Mouse (Mus musculus) brain, embryonic 18.5 days (tissue): Measurements from ENCODE around the gene Ier2.
"Not testable (repeated sequence)": the region's sequence is repeated elsewhere in the genome, so short reads cannot be mapped to it uniquely, and the experiment has no call there.

Experiments
- DNase-seq: peaks from one replicate; pipeline ENCODE4 v3.0.0-alpha.2; 2012; ENCODE audit warnings: low read depth, low spot score

Ier2 gene

DNA sequence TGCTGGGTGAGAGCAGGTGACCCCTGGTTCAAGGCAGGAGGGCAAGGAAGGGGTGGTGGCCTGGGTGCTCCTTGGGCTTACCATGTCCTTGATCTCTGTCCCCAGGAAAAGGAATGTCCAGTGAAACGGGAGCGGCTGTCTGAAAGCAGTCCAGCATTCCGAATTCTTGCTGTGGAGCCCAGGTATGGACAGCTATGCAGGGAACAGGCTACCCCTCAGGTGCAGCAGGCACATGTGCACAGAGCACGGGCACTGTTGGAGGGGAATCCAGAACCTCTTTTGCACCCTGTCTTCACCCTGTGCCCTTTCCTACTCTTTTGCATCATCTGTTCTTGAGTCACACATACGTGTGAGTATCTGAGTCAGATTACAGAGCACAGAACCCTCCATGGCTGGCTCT lies 35.6 kb upstream of the Ier2 start:
- no peak for DNase-seq

DNA sequence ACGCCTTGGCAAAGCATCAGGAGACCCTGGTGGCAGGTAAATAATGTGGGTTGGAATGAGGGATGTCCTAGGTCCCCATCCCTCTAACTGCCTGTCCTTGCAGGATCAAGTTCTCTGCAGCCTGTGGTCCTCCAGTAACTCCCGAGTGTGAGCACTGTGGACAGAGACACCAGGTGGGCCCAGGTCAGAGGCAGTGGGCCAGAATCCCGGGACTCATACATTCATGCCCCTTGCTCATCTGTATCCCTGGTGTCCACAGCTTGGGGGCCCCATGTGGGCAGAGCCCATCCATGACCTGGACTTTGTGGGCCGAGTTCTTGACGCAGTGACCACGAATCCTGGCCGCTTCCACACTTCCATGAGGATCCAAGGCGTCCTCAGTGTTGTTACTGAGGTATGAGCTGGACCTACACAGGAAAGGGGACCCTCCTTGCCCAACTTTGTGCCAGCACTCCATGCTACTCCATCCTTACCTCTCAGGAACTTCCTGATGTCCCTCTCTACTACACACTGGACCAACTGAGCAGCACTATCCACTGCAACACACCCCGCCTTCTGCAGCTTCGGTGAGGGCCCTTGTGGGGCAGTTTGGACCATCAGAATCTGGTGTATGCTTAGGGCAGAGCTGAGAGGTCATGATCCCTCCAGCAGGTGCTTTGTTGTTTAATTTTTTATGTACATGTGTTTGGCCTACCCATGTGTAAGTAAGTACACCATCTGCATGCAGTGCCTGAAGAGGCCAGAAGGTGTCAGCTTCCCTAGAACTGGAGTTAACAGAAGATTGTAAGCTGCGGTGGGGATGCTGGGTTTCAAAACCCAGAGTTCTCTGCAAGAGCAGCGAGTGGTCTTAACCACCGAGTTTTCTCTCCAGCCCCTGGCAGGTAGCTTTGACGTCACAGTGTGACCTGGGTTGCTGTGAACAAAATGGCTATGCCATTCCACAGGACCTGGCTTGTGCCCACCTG lies 34.8 kb upstream of the Ier2 start:
- no peak for DNase-seq

DNA sequence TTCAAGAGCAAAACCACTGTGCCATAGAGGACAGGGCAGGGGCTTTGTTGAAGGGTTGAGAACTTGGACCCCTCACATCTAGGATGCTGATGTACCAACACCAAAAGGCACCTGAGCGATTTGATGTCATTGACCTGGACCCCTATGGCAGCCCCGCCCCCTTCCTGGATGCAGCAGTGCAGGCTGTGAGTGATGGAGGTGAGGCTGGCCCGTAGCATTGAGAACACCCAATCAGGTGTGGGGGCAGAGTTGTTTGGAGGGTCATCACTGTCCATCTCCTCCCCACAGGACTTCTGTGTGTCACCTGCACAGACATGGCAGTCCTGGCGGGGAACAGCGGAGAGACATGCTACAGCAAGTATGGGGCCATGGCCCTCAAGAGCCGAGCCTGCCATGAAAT lies 32.5 kb upstream of the Ier2 start:
- DNase-seq: no peak

DNA sequence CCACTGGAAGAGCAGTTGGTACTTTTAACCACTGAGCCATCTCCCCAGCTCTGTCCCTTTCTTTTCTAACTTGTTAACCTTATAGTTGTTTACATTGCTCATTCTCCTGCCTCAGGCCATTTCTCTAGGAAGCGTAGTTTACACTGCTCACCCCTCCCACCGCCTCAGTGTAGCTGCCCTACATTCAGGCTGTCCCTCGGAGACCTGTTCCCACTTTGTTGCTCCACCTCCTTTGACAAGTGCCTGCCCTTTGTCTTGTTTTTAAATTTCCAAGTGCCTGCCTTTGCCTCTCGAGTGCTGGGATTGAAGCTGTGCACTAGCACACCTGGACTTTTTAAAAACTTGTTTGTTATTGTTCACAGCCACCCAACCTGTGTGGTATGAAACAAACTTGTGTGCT lies 30.7 kb upstream of the Ier2 start:
- DNase-seq: no peak

DNA sequence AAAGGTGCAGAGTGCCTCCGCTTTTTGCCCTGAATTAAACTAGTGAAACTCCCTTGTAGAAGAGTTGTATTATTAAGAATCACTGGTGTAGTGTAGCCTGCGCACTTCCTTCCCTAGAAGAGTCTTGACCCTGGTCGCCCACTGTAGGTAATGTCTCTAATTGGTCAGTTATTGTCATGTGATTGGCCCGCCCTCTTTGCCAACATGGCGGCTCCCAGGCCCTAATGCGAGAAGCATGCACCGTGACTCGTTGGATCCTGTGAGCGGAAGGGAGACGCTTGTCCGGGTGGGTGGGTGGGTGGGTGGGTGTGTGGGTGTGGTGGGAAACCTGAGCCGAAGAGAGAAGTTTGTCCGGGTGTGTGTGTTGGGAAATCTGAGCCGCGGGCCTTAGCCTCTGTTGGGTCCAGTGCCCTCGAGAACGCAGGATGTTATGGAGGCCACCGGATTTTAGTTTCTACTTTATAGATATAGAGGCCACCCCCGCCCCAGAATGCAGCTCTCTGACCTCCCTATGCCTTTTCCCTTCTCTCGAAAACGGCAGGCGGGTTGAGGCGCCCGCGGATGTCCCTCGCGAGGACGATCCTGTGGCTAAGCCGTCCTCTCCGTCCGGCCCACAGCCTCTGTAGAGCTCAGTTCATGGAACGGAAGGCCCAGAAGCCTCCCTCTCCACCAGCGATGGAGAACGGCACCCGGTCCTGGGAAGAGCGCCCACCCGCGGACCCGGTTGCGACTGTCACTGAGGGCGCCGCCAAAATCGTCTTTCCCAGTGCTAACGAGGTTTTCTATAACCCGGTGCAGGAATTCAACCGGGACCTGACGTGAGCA lies 26.7 kb upstream of the Ier2 start:
- peak; percentile 85 for DNase-seq

DNA sequence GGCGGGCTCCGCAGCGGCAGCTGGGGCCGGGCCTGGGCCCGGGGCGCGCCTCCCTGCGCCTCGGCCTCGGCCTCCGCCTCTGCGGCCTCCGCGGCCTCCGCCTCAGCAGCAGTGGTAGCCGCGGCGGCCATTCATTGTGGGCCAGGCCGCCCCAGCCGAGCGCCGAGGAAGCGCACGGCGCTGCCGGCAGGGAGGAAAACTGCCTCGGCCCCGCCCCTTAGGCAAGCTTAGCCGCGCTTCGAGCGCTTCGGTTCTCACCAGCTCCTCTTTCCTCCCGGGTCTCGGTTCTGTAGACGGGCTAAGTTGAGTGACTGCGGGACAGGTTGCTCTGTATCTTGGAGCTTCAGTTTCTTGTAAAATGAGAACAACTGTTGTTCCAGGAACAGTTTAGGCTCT lies 25.1 kb upstream of the Ier2 start, which contains the start of gene Nacc1:
Gene Nacc1 (minus strand): TSS at position 158 of the 396 bp plus-strand sequence.
- no peak for DNase-seq

DNA sequence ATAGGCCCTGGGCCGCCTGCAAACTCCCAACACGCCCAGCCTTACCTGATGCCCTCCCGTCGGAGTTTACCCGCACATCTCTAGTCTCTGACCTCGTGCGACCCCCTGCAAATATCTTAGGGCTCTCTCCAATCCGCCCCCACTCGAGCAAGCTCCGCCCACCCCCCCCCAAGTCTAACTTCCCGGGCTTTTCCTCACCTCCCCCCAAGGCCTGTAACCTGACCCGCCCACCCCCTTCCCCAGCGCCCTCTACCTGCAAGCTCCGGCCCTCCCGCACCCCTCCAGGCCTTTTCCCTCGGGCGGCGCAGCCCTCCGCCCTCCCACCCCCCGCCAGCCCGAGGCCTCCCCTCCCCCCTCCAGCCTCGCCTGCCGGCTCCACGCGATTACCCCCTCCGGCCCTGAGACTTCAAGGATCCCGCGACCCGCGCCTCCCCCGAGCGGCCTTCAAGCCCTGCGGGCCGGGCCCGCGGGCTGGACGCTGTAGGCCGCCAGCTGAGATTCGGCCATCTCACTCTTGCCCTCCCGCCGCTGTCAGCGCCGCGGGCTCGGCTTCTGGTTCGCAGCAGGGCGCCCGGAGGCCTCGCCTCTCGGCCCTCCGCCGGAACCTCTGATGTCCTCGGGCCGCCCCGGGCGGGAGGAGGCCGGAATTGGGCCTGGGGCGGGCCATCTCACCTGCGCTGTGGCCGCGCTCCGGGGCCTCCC lies 24.5 kb upstream of the Ier2 start:
- no peak for DNase-seq

DNA sequence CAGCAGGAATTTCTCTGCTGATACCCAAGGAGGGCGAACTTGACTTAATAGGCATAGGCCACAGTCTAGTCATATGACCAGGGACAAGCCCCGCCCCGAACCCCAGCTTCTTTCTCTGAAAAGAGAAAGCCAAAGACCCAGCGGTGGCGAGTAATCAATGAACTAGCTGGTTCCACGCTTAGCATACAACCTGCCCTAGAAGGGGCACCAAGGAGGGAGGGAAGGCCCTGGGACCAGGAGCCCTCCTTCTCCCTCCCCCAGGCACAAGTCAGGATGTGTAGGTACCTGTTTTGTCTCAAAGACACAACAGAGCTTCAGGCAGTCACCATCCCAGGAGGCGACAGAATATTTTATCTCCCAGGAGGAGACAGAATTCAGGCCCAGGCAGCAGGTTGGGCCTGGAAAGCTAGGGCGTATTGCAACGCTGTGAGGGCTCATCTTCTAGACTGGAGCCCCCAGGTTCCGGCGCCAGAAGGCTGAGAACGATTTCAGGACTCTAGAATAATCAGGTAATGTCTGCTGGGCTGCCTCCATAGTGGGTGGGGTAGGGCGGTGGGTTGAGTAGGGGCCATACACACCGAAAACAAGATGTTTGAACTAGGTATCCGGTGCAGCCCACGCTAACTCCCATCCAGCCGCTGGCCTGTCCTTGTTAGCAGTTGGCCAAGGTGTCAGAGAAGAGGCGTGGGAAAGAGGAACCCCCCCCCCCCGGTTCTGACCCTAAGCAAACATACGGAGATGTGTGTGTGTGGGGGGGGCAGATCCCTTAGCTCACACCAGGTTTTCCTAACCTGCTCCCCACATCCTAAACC lies 23.7 kb upstream of the Ier2 start, which contains the start of gene Trmt1:
Gene Trmt1 (plus strand): TSS at position 117 of the 812 bp plus-strand sequence.
- DNase-seq: no peak

DNA sequence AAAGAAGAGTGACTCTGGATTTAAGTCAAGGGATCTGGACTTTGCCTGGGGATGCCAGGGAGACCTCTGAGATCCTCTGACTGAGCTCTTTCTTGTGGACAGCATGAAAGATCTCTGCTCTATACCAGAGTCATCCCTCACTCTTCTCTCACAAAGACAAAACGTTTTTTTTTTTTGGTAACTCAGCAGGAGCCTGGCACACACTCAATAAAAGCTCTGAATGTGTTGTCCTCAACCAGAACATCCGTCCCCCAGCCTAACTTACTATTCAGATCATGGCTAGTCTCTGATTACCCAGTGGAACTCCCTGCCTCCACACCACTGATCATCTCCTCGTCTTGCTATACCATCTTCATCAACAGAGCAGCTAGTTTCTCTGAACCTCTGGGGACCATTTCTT lies 21.9 kb upstream of the Ier2 start:
- no peak for DNase-seq

DNA sequence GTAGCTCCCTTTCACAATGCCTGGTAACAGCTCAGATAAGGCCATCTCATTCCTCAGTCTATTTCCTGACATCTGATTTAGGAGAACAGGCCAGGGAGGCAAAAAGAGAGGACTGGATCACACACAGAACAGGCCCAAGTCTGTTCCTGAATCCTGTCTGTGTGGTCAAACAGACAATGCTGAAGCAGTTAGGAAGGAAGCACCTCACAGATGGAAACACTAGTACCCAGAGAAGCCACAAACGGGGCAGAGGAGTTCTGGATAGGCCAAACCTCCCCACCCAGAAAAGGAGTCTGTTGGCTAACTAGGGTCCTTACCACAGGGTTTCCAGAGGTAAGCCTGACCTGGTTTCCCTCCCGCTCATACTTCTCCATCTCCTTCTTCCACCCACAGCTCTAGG lies 19.6 kb upstream of the Ier2 start:
- no peak for DNase-seq

DNA sequence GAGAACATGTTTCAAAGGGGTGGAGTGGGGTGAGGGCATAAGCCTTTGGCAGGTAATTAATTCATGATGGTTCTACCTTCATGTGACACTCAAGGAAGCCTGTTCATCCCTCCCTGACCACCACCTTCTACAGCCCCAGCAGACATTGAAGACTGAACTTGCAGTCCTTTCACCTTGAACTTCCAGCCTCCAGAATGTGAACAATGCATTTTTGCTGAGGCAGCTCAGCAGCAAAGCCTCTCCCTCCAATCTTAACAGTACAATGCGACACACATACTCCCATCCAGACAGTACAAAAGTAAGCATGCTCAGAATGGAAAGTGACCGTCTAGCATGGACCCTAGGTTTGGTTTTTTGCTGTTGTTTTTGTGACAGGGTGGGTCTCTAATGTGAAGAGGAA lies 18.8 kb upstream of the Ier2 start:
- no peak for DNase-seq

DNA sequence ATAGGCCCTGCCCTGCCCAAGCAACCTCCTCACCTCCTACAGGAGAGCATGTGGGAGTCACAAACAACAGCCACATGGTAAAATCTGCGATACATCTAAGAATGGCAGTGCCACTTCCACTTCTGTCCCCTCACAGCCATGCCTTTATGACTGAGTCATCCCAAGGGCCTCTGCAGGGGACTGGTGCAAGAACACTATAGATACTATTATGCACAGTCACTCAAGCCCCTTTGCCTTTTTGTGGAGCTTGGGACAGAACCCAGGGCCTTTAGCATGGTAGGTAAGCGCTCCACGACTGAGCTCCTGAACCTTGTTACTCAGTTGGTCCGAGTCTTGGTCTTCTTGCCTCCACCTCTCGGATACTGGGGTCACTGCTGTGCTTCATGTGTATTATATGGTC lies 14.7 kb upstream of the Ier2 start:
- DNase-seq: no peak

DNA sequence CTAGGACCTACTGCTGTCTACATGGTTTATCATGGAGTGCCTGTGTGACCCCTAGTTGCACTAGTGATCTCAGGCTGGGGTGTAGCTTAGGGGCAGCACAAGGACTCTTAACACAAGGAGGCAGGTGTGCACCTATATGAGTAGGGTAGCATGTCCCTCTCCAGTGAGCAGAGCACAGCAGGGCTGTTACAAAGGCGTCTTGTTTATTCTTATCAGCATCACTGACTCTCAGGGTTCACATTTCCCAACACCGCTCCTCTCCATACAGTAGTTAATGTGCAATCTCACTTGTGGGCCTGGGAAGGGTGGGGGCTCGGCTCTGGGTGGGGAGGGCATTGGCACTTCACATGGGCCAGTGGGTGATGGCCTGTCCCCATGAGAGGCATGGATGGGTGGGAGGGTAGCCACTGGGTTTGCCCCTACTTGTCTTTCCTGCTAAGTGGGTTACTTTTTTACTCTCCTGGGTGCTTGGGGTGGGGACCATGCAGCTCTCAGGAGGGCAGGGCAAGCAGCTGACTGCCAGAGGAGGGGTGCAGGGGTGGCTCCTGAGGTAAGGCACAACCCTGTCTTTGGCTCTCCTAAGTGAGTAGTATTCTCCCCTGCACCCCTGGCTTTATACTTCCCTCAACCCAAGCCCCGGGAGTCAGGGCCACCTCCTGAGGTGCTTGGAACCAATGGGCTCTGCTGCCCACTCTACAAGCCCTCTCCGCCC lies 7.8 kb upstream of the Ier2 start:
- not testable (repeated sequence) for DNase-seq

DNA sequence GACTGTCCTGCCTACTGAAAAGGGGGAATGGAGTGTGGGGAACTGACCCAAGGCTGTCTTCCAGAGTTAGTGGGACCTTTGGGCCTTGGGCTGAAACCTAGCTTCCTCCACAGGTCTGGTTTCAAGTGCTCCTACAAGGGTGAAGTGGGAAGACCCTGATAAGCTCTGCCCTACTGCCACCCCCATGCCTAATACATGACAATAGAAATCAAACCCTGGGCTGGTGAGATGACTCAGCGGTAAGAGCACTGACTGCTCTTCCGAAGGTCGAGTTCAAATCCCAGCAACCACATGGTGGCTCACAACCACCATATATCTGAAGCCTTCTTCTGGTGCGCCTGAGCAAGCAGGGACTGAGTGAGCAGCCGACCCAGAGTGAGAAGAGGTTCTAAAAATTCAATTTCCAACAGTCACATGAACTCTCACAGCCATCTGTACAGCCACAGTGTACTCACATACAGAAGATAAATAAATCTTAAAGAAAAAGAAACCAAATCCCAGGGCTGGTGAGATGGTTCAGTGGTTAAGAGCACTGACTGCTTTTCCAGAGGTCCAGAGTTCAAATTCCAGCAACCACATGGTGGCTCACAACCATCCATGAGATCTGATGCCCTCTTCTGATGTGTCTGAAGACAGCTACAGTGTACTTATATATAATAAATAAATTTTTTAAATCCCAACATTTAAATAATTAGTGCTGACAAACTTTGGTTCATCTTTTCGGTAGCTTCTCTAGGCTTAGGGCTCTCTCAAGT lies 6.3 kb upstream of the Ier2 start:
- no peak for DNase-seq

DNA sequence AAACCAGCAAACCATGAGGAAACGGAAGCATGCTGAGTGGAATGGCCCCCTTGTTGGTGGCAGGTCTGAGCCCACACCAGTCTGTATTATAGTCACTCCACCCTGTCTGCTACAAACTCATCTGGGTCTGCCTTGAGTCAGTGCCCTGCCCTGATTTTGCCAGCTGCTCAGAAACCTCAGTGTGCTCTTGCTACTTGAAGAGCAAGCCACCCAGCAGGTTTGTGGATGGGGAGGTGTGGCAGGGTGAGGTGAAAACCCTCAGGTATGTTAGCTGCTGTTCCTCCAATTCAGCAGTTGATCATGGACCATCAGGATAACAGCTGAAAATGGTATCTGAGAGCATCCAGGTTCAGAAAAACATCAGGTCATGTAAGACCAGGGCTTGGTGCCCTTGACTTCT lies 5.4 kb upstream of the Ier2 start:
- no peak for DNase-seq

DNA sequence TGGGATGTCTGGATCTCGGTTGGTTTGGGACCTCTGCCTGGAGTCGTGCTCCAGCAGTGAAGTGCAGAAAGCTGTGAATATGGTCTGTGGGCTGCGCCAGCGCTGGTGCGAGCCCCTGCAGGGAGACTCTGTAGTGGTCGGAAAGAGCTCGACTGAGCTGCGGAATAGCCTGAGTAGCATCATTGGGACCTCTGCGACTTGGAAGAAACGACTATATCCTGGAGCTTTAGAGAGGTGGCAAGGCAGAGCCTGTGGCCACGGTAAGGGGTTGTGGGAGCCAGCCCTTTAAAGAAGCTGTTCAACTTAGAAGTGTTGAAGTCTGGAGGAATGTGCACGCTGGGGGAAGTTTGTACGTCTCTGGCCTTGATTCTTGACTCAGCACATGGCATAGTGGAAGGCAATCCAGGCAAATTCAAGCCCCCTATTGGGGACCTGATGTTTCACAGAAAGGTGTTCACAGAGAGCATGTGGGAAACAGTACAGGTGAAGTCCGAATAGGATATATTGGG lies 2.8 kb upstream of the Ier2 start:
- no peak for DNase-seq

DNA sequence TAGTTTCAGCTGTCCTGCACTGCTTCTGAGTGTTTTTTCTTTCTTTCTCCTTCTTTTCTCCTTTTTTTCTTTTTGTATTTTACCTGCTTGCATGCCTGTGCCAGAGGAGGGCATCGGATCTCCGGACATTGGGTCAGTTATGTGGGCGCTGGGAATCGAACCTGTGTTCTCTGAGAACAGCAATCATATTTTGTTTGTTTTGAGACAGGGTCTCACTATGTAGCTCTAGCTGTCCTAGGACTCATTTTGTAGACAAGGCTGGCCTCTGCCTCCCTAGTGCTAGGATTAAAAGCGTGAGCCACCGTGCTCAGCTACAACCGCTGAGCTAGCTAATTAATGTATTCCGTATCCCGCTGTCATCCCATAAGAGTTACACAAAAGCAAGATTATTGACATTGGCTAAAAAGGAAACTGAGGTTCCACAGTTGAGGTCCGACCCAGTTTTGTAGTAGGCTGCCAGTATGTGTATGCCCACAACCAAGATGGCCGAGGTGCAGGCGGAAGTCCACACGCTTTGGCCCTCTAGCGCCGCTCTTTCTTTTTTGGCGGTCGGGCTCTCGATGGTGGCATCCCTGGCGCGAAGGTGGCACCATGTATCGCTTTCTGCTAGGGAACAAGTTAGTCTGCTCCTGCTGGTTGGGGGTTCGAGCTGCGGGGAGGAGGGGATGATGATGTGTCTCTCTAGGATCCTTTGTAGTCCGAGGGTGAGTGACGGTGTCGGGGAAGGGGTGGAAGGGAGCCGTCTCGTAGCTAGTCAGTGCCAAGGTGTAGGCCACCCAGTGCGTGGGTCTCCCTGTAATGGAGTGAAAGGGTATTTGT lies 2.1 kb upstream of the Ier2 start:
- peak; percentile 76 for DNase-seq

DNA sequence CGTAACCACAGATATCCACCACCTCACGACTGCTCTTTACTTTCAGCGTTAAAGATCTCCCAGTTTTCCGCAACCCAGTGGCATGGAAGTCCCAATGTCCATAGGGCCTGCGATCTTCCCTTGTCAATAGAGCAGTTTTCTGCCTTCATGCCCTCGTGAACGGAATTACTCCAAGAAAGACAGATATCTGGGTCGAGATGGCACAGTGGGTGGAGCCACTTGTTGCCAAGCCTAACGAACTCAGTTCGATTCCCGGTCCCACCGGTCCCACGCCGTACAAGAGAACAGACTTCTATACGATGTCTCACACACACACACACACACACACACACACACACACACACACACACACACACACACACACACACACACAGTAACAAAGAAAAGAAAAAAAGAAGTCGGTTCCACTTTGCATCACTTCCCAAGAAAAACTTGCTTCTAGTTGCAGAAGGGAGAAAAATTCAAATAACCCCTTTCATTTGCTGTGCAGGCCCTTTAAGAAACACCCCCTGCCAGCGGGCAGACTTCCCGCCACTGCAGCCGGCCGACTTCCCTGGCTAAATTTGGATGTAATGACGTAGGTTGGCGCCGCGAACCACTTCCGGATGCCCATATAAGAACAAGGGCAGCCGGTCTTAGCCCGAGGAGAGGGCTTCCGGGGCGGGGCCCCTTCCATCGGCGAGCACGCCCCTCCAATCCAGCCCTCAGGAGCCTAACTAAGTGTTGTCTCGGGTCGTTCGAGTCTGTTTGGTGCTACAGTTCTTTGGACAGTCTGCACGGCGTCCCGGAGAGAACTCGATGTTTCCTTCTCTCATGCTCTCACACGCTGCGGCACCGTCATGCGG lies 1.1 kb upstream of the Ier2 start:
- peak; percentile 91 for DNase-seq
